Mouse (Mus musculus) kidney, adult 2 months (tissue): Measurements from ENCODE around the gene Actr8. TPM values are rescaled to one million over a fixed set of nuclear protein-coding genes. Genes with fewer than 3 reads are reported as not detected.

ENCODE experiments used
- DNase-seq: peaks from one replicate; pipeline ENCODE4 v3.0.0; 2021
- H3K27ac ChIP-seq: fragments of 200-500 bp; 2 replicates; pipeline ENCODE4 v1.5.1; 2012; ENCODE audit warnings: low read depth, low read length, control low read depth, inconsistent platforms; ENCODE audit not compliant: insufficient read depth
- H3K27me3 ChIP-seq: fragments of 200-500 bp; replicated peaks from 2 replicates; pipeline ENCODE4 v1.6.1; 2012; ENCODE audit warnings: mild to moderate bottlenecking, moderate library complexity, low read length, inconsistent platforms; ENCODE audit not compliant: control insufficient read depth, insufficient read depth
- H3K36me3 ChIP-seq: fragments of 200-500 bp; 2 replicates; pipeline ENCODE4 v1.6.1; 2012; ENCODE audit warnings: mild to moderate bottlenecking, moderate library complexity, low read length, inconsistent platforms; ENCODE audit not compliant: control insufficient read depth, insufficient read depth
- H3K4me1 ChIP-seq: fragments of 200-500 bp; 2 replicates; pipeline ENCODE4 v1.6.1; 2011; ENCODE audit warnings: low read length; ENCODE audit not compliant: control insufficient read depth, insufficient read depth
- H3K4me3 ChIP-seq: fragments of 200-500 bp; 2 replicates; pipeline ENCODE4 v1.5.1; 2011; ENCODE audit warnings: mild to moderate bottlenecking, low read depth, low read length, control low read depth; ENCODE audit not compliant: insufficient read depth
- CTCF ChIP-seq: fragments of 200-500 bp; conservative IDR thresholded peaks from 2 replicates; pipeline ENCODE4 v1.5.1; 2011; ENCODE audit warnings: low read depth, mild to moderate bottlenecking, control low read depth, low read length, moderate library complexity, mixed read lengths; ENCODE audit not compliant: insufficient read depth, insufficient read length
- POLR2A ChIP-seq: fragments of 200-500 bp; IDR thresholded peaks from one replicate; pipeline ENCODE4 v1.6.1; 2011; ENCODE audit warnings: low read depth, low read length, control low read depth
- WGBS: fragments of 180-500 bp; shearing (Covaris S2); methylation state at CpG from one replicate; pipeline ENCODE4 v1.1.7; 2018; 5-methylcytosine and 5-hydroxymethylcytosine counted together
- polyA plus RNA-seq: library from polyadenylated mRNA; depleted of rRNA; stranded (reverse); fragments of >200 nt; gene quantifications from 2 replicates; pipeline ENCODE4 v1.2.3, GENCODE M21; 2012

Actr8 gene
- polyA plus RNA-seq, 1 experiment, result 22.2 TPM

DNA sequence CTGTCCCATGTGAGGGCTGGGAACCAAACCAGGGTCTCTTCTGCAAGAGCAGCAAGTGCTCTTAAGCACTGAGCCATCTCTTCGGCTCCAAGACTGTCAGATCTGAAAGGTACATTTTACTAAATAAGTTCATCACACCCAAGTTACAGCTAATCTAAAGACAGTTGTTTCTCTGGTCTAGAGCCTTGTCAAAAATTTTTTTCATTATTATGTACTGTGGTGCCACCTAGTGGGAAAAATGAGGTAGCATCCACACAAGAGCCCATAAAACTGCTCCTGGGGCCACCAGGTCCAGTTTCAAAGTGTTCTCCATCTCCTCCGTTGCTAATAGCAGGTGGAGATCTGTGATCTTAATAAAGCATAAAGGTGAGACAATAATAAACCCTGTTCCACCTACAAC, 37.3 kb upstream of the Actr8 start:
- H3K4me3 ChIP-seq, result no peak overlapping the region
- H3K27ac ChIP-seq, result no peak overlapping the region
- no peaks in the 10 kb centered on the region for H3K27me3 ChIP-seq
- WGBS, result 15% methylated on average over 2 of the region's 2 CpGs
- H3K36me3 ChIP-seq, result no peaks in the 10 kb centered on the region
- peak; percentile 54 for DNase-seq
- no peaks in the 10 kb centered on the region for H3K4me1 ChIP-seq
- TF ChIP-seq POLR2A, result no peak
- peak; percentile 47 for TF ChIP-seq CTCF

DNA sequence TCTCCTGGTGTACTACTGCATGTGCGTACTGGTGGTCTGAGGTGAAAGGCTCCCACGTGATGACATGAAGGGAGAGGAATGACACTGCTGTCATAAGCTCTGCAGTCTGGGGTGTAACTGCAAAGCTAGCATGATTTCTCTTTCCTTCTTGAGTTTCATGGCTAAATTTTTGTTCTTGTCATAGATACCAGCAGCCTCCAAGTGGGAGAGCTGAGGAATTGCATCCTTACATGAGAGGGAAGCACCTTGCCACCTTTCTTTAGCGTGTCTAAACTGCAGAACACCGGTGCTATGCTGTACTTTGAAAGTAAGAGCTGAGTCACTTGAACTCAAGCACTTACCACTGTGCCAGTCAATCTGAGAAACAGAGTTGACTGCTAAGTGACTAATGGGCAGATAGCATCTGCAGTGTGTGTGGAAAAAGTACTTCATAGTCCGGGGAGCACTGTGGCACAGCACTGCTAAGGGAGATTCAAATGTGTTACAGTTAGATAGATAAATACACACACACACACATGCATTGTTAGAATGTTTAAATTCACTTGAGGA, 31.3 kb upstream of the Actr8 start:
- Histone ChIP-seq H3K36me3 (no peaks in the 10 kb centered on the region), H3K4me1 (no peaks in the 10 kb centered on the region), H3K4me3 (no peak overlapping the region), H3K27ac (no peak overlapping the region), H3K27me3 (no peaks in the 10 kb centered on the region)
- no peak for TF ChIP-seq CTCF
- TF ChIP-seq POLR2A, result no peak
- WGBS, result 67% methylated on average over 5 of the region's 5 CpGs
- no peak for DNase-seq

- H3K27me3 ChIP-seq, result no peaks in the 10 kb centered on the region; the same call in 1 of the 2 replicates
- H3K36me3 ChIP-seq, result no peaks in the 10 kb centered on the region
- DNase-seq, result no peak
- no peak overlapping the region for H3K27ac ChIP-seq
- TF ChIP-seq POLR2A (no peak), CTCF (no peak)
- no peaks in the 10 kb centered on the region for H3K4me1 ChIP-seq
- 83% methylated on average over 4 of the region's 4 CpGs for WGBS
- no peak overlapping the region for H3K4me3 ChIP-seq
Observed at GRCm38 (mm10) chr14:29950805-29951204, 27.3 kb upstream of the Actr8 start.

- Histone ChIP-seq H3K4me1 (no peaks in the 10 kb centered on the region), H3K36me3 (no peaks in the 10 kb centered on the region), H3K4me3 (no peak overlapping the region), H3K27me3 (no peaks in the 10 kb centered on the region; the same call in 1 of the 2 replicates), H3K27ac (no peak overlapping the region)
- no peak for TF ChIP-seq POLR2A
- TF ChIP-seq CTCF, result no peak
- DNase-seq, result no peak
Observed at GRCm38 (mm10) chr14:29957393-29957792, 20.7 kb upstream of the Actr8 start.

DNA sequence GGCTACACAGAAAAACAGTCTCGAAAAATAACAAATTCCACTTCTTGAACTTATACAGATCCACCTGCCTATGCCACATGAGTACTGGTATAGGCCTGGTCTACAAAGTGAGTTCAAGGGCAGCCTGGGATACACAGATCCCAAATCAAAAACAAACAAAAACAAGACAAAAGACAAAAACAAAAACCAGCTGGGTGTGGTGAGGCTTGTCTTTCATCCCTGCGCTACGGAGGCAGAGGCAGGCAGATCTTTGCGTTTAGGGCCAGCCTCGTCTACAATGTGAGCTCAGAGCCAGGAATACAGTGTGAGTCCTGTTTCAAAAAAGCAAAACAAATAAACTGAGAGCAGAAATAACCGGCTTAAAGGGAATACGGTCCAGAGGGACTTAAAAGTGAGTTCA, 10.5 kb upstream of the Actr8 start:
- WGBS, result 61% methylated on average over 7 of the region's 7 CpGs
- H3K36me3 ChIP-seq, result 0 out of 2 replicates have a peak, but pooled peaks cover 3% of the 10 kb centered on the region
- peak overlapping the region; percentile 80 for H3K4me3 ChIP-seq
- H3K4me1 ChIP-seq, result peaks cover 7% of the 10 kb centered on the region; the same call in 1 of the 2 replicates
- no peaks in the 10 kb centered on the region for H3K27me3 ChIP-seq
- peak overlapping the region; percentile 46 for H3K27ac ChIP-seq
- no peak for DNase-seq
- TF ChIP-seq POLR2A (no peak), CTCF (no peak)

DNA sequence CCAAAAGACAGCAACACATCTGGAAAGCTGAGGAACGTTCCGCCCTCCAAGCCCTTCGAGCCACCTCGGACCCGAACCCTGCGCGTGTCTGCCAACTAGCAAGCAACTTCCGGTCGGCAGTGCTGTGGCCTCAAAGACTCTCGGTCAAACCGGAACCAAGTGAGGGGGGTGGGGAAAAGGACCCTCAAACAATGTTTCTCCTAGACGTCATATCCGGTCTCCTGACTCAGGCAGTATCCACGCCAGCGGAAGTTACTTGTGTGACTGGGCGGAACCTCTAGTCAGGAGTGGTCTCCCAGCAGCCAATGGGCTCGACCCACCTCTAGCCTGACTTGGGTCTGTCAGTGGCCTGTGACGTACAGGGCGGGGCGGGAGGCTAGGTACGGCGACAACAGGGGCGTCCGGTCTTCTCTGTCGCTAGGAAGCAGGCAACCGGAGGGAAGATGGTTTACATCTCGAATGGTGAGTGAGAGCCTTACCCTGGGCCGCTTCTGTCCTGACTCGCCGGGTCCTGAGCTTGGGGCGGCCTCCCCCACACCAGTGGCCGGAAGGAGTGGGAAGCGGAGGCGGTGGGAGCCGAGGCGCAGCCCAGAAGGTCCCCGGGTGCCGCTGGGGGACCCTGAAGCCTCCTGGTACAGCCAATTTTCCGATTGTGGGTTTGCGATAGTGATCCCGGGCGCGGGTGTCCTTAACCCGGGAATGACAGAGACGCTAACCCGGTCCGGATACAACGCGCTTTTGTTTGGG, 9.9 kb upstream of the Actr8 start, which contains the start of gene Selenok:
Selenok (plus strand) TSS at position 234 of the 747 bp plus-strand sequence.
- Histone ChIP-seq H3K36me3 (peaks cover 4% of the 10 kb centered on the region; the same call in 1 of the 2 replicates), H3K4me3 (peak within 1 kb of the TSS; percentile 80), H3K27me3 (no peaks in the 10 kb centered on the region), H3K4me1 (peaks cover 7% of the 10 kb centered on the region; the same call in 1 of the 2 replicates), H3K27ac (peak within 1 kb of the TSS; percentile 79)
- peak; percentile 99 for DNase-seq
- peak; percentile 77 for TF ChIP-seq POLR2A
- TF ChIP-seq CTCF, result no peak
- WGBS, result under 1% methylated on average over 49 of the region's 49 CpGs

- TF ChIP-seq POLR2A (no peak), CTCF (no peak)
- WGBS, result 97% methylated on average over 7 of the region's 7 CpGs
Observed at GRCm38 (mm10) chr14:29971446-29971845, 6.7 kb upstream of the Actr8 start.

More at GRCm38 (mm10) chr14:29971446-29971845, 6.7 kb upstream of the Actr8 start:
- no peak overlapping the region for H3K4me3 ChIP-seq
- no peak overlapping the region for H3K27ac ChIP-seq
- H3K27me3 ChIP-seq, result no peaks in the 10 kb centered on the region
- DNase-seq, result no peak
- H3K4me1 ChIP-seq, result peaks cover 7% of the 10 kb centered on the region; the same call in 1 of the 2 replicates
- H3K36me3 ChIP-seq, result peaks cover 6% of the 10 kb centered on the region
